Mouse (Mus musculus) layer of hippocampus, adult 2 months (tissue): Measurements from ENCODE around the gene Hmgb1. TPM values are rescaled to one million over a fixed set of nuclear protein-coding genes. Genes with fewer than 3 reads are reported as not detected.

Experiments used
- DNase-seq, 2 experiments: peaks; one replicate each; pipeline ENCODE4 v3.0.0; 2022; ENCODE audit warnings: low spot score in 2 of 2
- H3K27ac ChIP-seq: fragments of 200-600 bp; 2 replicates; pipeline ENCODE4 v1.8.1; 2022
- H3K4me3 ChIP-seq: fragments of 200-600 bp; 2 replicates; pipeline ENCODE4 v1.8.1; 2022; ENCODE audit warnings: mild to moderate bottlenecking
- CTCF ChIP-seq: fragments of 200-600 bp; conservative IDR thresholded peaks from 2 replicates; pipeline ENCODE4 v1.8.1; 2022; ENCODE audit warnings: antibody characterized with exemption, mild to moderate bottlenecking, moderate library complexity
- long read RNA-seq, 2 experiments: library from polyadenylated mRNA; stranded (forward); transcript quantifications; one replicate each; pipeline ENCODE4 v2.0.0; 2021; ENCODE audit warnings: borderline mapping rate in 2 of 2
- total RNA-seq, 2 experiments: library from RNA; stranded (reverse); gene quantifications; 2 replicates each; pipeline ENCODE4 v1.2.3; 2021

Gene Hmgb1
- total RNA-seq: 100 to 1,000 TPM; 143 to 147 TPM
- long read RNA-seq, experiment 1, transcript Hmgb1-202 (5 exons, 1,092 nt): minor isoform, 8 of 205 reads
- long read RNA-seq, experiment 1, transcript Hmgb1-201 (5 exons, 2,838 nt): major isoform, 153 of 205 reads
- long read RNA-seq, experiment 1, partial matches to known transcripts: 3 of 205 reads
- long read RNA-seq, experiment 1, other reads (novel, unspliced or antisense): 38 of 205 reads
- long read RNA-seq, experiment 2, transcript Hmgb1-202 (5 exons, 1,092 nt): minor isoform, 8 of 268 reads
- long read RNA-seq, experiment 2, transcript Hmgb1-201 (5 exons, 2,838 nt): major isoform, 215 of 268 reads
- long read RNA-seq, experiment 2, partial matches to known transcripts: 4 of 268 reads
- long read RNA-seq, experiment 2, other reads (novel, unspliced or antisense): 37 of 268 reads

- peak within 1 kb of the TSS; percentile 95 for H3K27ac ChIP-seq
- H3K4me3 ChIP-seq: peak within 1 kb of the TSS; percentile 91
- no peak for TF ChIP-seq CTCF
- DNase-seq: peak; percentile 99
Observed at GRCm38 (mm10) chr5:149184104-149184843, at the start of gene Hmgb1, which contains the start of gene Uspl1. Gene Hmgb1 (minus strand): TSS chr5:149184489. Gene Uspl1 (plus strand): TSS chr5:149184350.

DNA sequence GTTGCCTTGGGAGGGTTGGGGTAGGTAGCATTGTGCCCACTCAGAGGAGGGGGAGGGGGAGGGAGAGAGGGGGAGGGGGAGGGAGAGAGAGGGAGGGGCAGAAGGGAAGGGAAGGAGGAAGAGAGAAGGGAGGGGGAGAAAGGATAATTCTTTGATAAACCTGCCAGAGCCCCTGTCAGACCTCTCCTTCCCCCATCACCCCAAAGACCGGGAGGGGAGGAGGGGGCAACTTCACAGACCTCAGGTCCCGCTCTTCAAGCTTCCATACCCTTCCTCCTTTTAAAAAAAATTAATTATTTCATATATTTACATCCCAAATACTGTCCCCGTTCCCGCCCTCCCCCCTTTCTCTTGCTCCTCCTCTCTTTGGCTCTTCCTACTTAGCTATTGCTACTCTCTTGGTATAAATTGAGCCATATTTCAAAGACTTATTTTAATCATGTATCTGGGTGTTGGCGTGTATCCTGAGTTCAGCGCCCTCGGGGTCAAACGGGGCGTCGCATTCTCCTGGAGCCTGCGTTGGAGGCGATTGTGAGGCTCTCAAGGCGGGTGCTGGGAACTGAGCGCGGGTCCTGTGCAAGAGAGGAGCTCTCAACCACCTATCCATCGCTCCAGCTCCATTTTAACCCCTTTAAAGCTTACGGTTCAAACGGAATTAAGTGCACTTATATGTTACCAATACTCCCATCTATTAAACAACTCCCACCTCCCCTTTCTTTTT lies 45.5 kb upstream of the Hmgb1 start:
- peak overlapping the region; percentile 68 for H3K4me3 ChIP-seq
- DNase-seq: no peak
- TF ChIP-seq CTCF: no peak

GRCm38 (mm10) chr5:149228700-149229618 lies 44.7 kb upstream of the Hmgb1 start:
- TF ChIP-seq CTCF: no peak
- Histone ChIP-seq H3K4me3 (peak overlapping the region; percentile 68), H3K27ac (peak overlapping the region; percentile 84)
- DNase-seq: peak; percentile 95 to 99

More for the DNA sequence above, 45.5 kb upstream of the Hmgb1 start:
- peak overlapping the region; percentile 84; the same call in 1 of the 2 replicates for H3K27ac ChIP-seq

DNA sequence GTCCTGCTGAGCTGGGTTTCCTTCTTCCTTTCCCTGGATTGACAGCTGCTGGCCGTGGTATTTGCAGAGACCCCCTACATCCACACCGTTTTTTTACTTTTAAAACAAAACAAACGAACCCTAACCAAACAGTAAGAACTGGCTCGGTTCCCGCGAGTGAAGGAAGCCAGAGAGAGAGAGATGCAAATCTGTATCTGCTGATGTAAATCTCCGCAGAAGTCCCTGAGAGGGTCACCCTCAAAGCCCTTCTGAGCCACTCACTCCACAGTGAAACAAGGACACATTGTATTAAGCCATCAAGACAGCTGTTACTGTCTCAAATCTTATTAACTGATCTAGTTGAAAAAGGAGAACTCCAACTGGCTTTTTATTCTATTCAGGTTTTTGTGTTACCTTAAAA lies 40.4 kb upstream of the Hmgb1 start:
- Histone ChIP-seq H3K4me3 (no peak overlapping the region), H3K27ac (no peak overlapping the region)
- TF ChIP-seq CTCF: no peak
- no peak for DNase-seq

GRCm38 (mm10) chr5:149221355-149221754 lies 37.1 kb upstream of the Hmgb1 start:
- no peak overlapping the region for H3K27ac ChIP-seq

GRCm38 (mm10) chr5:149219493-149219892 lies 35.2 kb upstream of the Hmgb1 start:
- H3K27ac ChIP-seq: no peak overlapping the region
- no peak overlapping the region for H3K4me3 ChIP-seq
- DNase-seq: no peak
- no peak for TF ChIP-seq CTCF

More at GRCm38 (mm10) chr5:149221355-149221754, 37.1 kb upstream of the Hmgb1 start:
- no peak overlapping the region for H3K4me3 ChIP-seq
- no peak for DNase-seq
- no peak for TF ChIP-seq CTCF

GRCm38 (mm10) chr5:149217524-149218357 lies 33.5 kb upstream of the Hmgb1 start:
- DNase-seq: no peak
- Histone ChIP-seq H3K4me3 (no peak overlapping the region), H3K27ac (no peak overlapping the region)
- no peak for TF ChIP-seq CTCF

DNA sequence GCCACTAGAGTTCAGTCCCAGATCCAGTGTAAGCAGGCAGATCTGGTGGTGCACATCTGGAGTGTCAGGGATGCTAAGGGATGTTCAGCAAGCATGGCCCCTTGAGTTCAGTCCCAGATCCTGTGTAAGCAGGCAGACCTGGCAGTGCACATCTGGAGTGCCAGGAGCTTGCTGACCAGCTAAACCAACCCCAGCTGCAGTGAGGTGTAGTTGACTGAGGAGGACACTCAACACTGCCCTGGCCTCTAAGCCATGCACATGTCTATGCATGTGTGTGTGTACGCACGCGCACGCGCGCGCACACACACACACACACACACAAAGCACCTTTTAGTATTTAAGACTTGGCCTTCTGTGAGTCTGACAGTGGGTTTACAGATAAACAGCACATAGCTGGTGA lies 31.3 kb upstream of the Hmgb1 start:
- TF ChIP-seq CTCF: no peak
- H3K4me3 ChIP-seq: no peak overlapping the region
- H3K27ac ChIP-seq: no peak overlapping the region
- no peak for DNase-seq

- Histone ChIP-seq H3K4me3 (no peak overlapping the region), H3K27ac (no peak overlapping the region)
- no peak for TF ChIP-seq CTCF
- no peak for DNase-seq
Observed at GRCm38 (mm10) chr5:149212806-149213205, 28.5 kb upstream of the Hmgb1 start.

- no peak overlapping the region for H3K27ac ChIP-seq
- TF ChIP-seq CTCF: no peak
- no peak for DNase-seq
- H3K4me3 ChIP-seq: no peak overlapping the region
Observed at GRCm38 (mm10) chr5:149211041-149211440, 26.8 kb upstream of the Hmgb1 start.

- Histone ChIP-seq H3K27ac (no peak overlapping the region), H3K4me3 (no peak overlapping the region)
- no peak for DNase-seq
- no peak for TF ChIP-seq CTCF
Observed at GRCm38 (mm10) chr5:149209328-149209727, 25.0 kb upstream of the Hmgb1 start.
